Mouse (Mus musculus) embryonic facial prominence, embryonic 15.5 days (tissue): Measurements from ENCODE around the gene Polr2m. TPM values are rescaled to one million over a fixed set of nuclear protein-coding genes. Genes with fewer than 3 reads are reported as not detected.

ENCODE experiments used
- polyA plus RNA-seq: library from polyadenylated mRNA; unstranded; fragments of >200 nt; fragmentation: Nextera tagmentation; extraction: Ambion mirVana; gene quantifications from 2 replicates; pipeline ENCODE4 v1.2.1, GENCODE M21; 2015

Polr2m gene
- polyA plus RNA-seq, 1 experiment from 2014 or later, result 378 TPM

Other genes starting within 250 kb of the Polr2m start
- 15.5 and 17.9 TPM in 2 replicates for gene Myzap, start 106.4 kb upstream of the Polr2m start, polyA plus RNA-seq